Mouse (Mus musculus): ENCODE results near the gene Xirp2.

DNA sequence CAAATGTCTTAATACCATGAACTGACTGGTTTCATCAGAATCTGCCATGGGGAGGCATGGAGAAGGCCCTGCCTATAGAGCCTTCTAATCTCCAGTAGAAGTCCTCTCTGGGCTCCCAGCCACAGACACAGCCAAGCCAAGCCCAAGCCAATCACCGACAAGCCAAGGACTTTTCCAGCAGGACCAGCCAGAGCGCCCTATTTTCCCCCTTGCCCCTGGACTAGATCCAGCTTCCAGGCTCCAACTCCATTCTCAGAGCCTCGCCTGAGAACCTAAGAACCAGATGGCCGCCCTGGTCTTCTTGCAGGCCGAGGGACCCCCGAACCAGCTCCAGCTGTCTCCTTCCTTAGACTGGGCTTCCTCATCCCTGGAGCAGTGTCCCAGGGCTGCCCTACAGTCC lies 93.6 kb downstream of the Xirp2 start:
- TF ChIP-seq POLR2A (IDR thresholded peaks at IDR 0.05; ENCODE audit: low read depth, low read length) (no peak), CTCF (IDR thresholded peaks at IDR 0.05; ENCODE audit: extremely low read depth, insufficient read depth, insufficient read length, insufficient replicate concordance) (no peak)
